Mouse (Mus musculus) midbrain, embryonic 11.5 days (tissue): ENCODE results near the gene Olfr923. TPM values are rescaled to one million over a fixed set of nuclear protein-coding genes. Genes with fewer than 3 reads are reported as not detected.

Experiments
- ATAC-seq: fragments of 200-750 bp; cut with Nextera tagmentation; 2 replicates; pipeline ENCODE4 v1.8.0; 2017; ENCODE audit warnings: moderate TSS enrichment, moderate library complexity; ENCODE audit not compliant: low FRiP score
- DNase-seq: peaks from one replicate; pipeline ENCODE4 v3.0.0; 2015; ENCODE audit warnings: low spot score; ENCODE audit errors: missing footprints
- H3K27ac ChIP-seq: fragments of 300-500 bp; sonication (generic); 2 replicates; pipeline ENCODE4 v1.5.1; 2014; ENCODE audit warnings: low read depth, low read length
- H3K27me3 ChIP-seq: fragments of 300-500 bp; sonication (generic); 2 replicates; pipeline ENCODE4 v1.6.1; 2014; ENCODE audit warnings: mild to moderate bottlenecking, low read length, moderate library complexity, mixed read lengths; ENCODE audit not compliant: control insufficient read depth, insufficient read depth
- H3K36me3 ChIP-seq: fragments of 300-500 bp; sonication (generic); 2 replicates; pipeline ENCODE4 v1.6.1; 2014; ENCODE audit warnings: mild to moderate bottlenecking, low read length, moderate library complexity, mixed read lengths; ENCODE audit not compliant: control insufficient read depth, insufficient read depth
- H3K4me1 ChIP-seq: fragments of 300-500 bp; sonication (generic); 2 replicates; pipeline ENCODE4 v1.6.1; 2014; ENCODE audit warnings: low read length; ENCODE audit not compliant: control insufficient read depth, insufficient read depth
- H3K4me2 ChIP-seq: fragments of 300-500 bp; sonication (generic); 2 replicates; pipeline ENCODE4 v1.6.1; 2014; ENCODE audit warnings: mild to moderate bottlenecking, moderate library complexity
- H3K4me3 ChIP-seq: fragments of 300-500 bp; sonication (generic); 2 replicates; pipeline ENCODE4 v1.5.1; 2014; ENCODE audit warnings: low read depth, low read length
- H3K9ac ChIP-seq: fragments of 300-500 bp; sonication (generic); 2 replicates; pipeline ENCODE4 v1.6.1; 2014; ENCODE audit warnings: low read length
- H3K9me3 ChIP-seq: fragments of 300-500 bp; sonication (generic); 2 replicates; pipeline ENCODE4 v1.6.1; 2016; ENCODE audit warnings: low read length; ENCODE audit not compliant: control insufficient read depth
- WGBS: fragments of 180-500 bp; shearing (Covaris S2); extraction: QIAGEN DNeasy Blood & Tissue Kit; methylation state at CpG from one replicate; pipeline ENCODE4 v1.1.7; 2014; 5-methylcytosine and 5-hydroxymethylcytosine counted together
- polyA plus RNA-seq: library from polyadenylated mRNA; unstranded; fragments of >200 nt; fragmentation: Nextera tagmentation; extraction: Ambion mirVana; gene quantifications from 2 replicates; pipeline ENCODE4 v1.2.1, GENCODE M21; 2014

Gene Olfr923
- polyA plus RNA-seq, 1 experiment from 2014 or later, result not detected

DNA sequence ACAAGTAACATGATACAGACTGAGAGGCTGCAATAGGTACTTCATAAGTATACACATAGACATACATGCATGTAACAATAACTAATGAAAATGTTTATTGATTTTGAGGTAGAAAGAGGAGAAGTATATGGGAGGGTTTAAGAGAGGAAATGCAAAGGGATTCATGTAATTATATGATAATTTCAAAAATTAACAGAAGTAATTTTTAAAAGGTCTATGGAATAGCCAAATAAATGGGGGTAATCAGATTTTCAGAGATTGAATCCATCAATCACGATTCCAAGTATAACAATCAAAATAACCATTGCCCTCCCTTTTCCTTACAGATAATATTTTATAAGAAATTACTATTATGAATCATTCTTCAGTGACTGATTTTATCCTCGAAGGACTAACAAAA lies 50.5 kb downstream of the Olfr923 start, which contains the start of gene Olfr926:
Olfr926 (plus strand) TSS at position 301 of the 400 bp plus-strand sequence.
- no peaks in the 10 kb centered on the region for H3K27me3 ChIP-seq
- no peak within 1 kb of the TSS for H3K9ac ChIP-seq
- DNase-seq (no peak), ATAC-seq (no peak)
- H3K36me3 ChIP-seq, result no peaks in the 10 kb centered on the region
- WGBS, result 87% methylated on average over 2 of the region's 2 CpGs
- H3K27ac ChIP-seq, result no peak within 1 kb of the TSS
- H3K4me3 ChIP-seq, result no peak within 1 kb of the TSS
- H3K4me2 ChIP-seq, result no peak within 1 kb of the TSS
- H3K9me3 ChIP-seq, result no peaks in the 10 kb centered on the region
- H3K4me1 ChIP-seq, result no peaks in the 10 kb centered on the region

Other genes starting within 250 kb of the Olfr923 start
- gene Olfr912, start 246.4 kb upstream of the Olfr923 start, polyA plus RNA-seq, result not detected in 2 replicates
- gene Olfr913, start 233.8 kb upstream of the Olfr923 start, polyA plus RNA-seq, result not detected in 2 replicates
- not detected in 2 replicates for gene Olfr914, start 221.4 kb upstream of the Olfr923 start, polyA plus RNA-seq
- gene Olfr916, start 166.7 kb upstream of the Olfr923 start, polyA plus RNA-seq, result not detected in 2 replicates
- not detected in 2 replicates for gene Olfr917, start 160.7 kb upstream of the Olfr923 start, polyA plus RNA-seq
- gene Olfr918, start 151.9 kb upstream of the Olfr923 start, polyA plus RNA-seq, result not detected in 2 replicates
- gene Olfr919, start 122.9 kb upstream of the Olfr923 start, polyA plus RNA-seq, result not detected in 2 replicates
- gene Vwa5a, start 108.3 kb upstream of the Olfr923 start, polyA plus RNA-seq, result 8.2 and 10.6 TPM in 2 replicates
- not detected in 2 replicates for gene Olfr920, start 74.2 kb upstream of the Olfr923 start, polyA plus RNA-seq
- not detected in 2 replicates for gene Olfr921, start 53.5 kb upstream of the Olfr923 start, polyA plus RNA-seq
- not detected in 2 replicates for gene Olfr922, start 11.9 kb upstream of the Olfr923 start, polyA plus RNA-seq
- gene Olfr924, start 17.9 kb downstream of the Olfr923 start, polyA plus RNA-seq, result not detected in 2 replicates
- gene Olfr26, start 28.5 kb downstream of the Olfr923 start, polyA plus RNA-seq, result not detected in 2 replicates
- gene Olfr926, start 50.6 kb downstream of the Olfr923 start, polyA plus RNA-seq, result not detected in 2 replicates
- not detected in 2 replicates for gene Olfr930, start 103.3 kb downstream of the Olfr923 start, polyA plus RNA-seq
- gene Olfr933, start 145.8 kb downstream of the Olfr923 start, polyA plus RNA-seq, result not detected in 2 replicates
- not detected in 2 replicates for gene Olfr934, start 161.8 kb downstream of the Olfr923 start, polyA plus RNA-seq
- gene Olfr935, start 173.1 kb downstream of the Olfr923 start, polyA plus RNA-seq, result not detected in 2 replicates
- gene Olfr146, start 196.8 kb downstream of the Olfr923 start, polyA plus RNA-seq, result not detected in 2 replicates
- gene Olfr937, start 238.4 kb downstream of the Olfr923 start, polyA plus RNA-seq, result not detected in 2 replicates